Mouse (Mus musculus) hematopoietic stem cell, adult 5-6 weeks (primary cell): ENCODE data around the gene Ermap. TPM values are rescaled to one million over a fixed set of nuclear protein-coding genes. Genes with fewer than 3 reads are reported as not detected.
A peak's percentile ranks its signal among the peaks of the same experiment; 100 is the strongest.

Experiments
- ATAC-seq, 2 experiments: fragments of 125-278 bp in 1 of 2; replicated peaks in 1 of 2; 2 replicates each; pipeline ENCODE4 v1.8.0; 2016 to 2017; ENCODE audit warnings: inconsistent platforms in 2 of 2, mild to moderate bottlenecking in 2 of 2, moderate number of reproducible peaks in 2 of 2, low read depth in 1 of 2, moderate TSS enrichment in 1 of 2; ENCODE audit not compliant: low FRiP score in 2 of 2, poor library complexity in 2 of 2, severe bottlenecking in 2 of 2, insufficient read depth in 1 of 2, low TSS enrichment in 1 of 2
- total RNA-seq: library from RNA; stranded (forward); fragments of 172-1452, 232-1000 nt; gene quantifications from 2 replicates; pipeline ENCODE4 v1.2.3, GENCODE M21; 2017

Gene Ermap
- total RNA-seq, 1 experiment from 2014 or later, result 38.1 TPM

DNA sequence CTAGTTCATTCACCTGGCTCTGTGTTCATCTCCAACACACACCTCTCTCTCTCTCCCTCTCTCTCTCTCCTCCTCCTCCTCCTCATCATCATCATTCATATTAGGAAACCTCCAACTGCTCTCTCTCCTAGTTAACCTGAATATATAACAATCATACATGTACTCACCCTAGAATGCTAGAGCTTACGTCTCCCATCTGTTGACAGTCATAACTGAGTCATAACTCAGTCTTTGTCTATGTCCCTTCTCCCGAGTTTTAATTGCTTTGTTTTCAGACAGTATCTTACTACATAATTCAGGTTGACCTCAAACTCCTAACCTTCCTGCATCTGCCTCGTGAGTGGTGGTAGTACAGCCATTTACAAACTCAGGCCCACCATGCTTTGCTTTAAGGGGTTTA lies 1.5 kb upstream of the Ermap start:
- no peak for ATAC-seq

DNA sequence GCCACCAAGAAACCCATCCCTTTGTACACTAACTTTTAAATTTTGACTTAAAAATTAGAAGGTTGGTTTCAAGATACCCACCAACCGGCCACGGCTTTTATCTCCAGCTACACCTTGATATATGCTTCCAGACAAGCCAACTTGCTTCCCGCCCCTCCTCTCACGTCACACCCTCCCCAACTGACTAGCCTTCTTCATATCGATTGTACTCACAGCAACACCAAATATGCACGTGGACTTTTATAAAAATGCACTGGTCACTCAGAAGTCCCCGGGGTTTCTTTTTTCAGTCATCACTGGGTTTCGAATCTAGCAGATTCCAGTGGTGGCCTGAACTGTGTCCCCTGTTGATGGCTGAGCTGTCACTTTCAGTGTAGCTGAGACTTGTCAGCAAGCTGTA lies 807 bp upstream of the Ermap start:
- no peak for ATAC-seq

DNA sequence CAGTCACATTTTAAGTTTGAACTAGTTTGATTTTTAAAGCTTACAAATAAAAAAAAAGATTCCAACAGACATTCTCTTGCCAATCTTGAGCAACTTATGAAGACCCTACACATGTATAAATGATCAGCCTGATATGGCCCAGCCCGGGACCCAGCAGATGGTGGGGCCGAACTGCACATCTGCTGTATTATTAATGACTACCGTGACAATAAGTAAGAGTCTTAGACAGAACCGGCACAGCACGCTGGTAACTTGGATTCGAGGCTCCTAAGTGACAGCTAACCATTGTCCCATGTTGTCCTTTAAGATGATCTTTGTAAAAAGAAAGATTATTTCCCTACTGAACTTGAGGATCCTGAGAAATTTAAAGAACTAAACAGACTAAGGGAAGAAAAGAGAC lies 419 bp downstream of the Ermap start:
- no peak for ATAC-seq

DNA sequence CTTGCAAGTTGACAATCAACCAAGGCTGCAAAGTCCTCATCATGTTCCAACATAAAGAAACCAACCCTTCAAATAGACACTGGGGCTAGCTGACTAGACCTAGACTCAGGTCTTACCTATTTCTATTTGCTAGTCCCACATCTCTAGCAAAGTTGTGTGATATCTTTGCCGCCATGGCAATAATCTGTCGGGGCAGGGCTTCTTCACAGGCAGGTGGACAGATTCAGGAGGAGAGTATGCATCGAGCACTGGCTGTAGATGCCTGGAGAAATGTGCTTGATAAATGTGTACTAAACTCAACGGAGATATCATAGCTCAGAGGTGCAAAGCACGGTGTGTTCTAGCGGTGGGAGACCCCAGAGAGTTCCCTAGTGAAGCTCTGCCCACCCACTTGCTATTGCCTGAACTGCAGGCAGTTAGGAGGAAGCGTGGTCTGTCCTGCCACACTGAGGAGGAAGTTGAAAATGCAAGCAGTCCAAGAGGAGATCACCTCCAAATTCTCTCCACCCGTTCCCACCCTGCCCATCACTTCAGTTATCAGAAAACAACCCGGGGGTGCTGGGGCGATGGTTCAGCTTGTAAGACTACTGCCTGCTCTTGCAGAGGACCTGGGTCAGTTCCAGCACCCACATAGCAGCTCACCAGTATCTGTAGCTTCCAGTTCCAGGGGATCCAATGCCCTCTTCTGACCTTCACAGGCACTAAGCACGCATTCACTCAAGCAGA lies 1.6 kb downstream of the Ermap start:
- peak; percentile 57 to 61; a peak in 3 of 4 replicates for ATAC-seq

DNA sequence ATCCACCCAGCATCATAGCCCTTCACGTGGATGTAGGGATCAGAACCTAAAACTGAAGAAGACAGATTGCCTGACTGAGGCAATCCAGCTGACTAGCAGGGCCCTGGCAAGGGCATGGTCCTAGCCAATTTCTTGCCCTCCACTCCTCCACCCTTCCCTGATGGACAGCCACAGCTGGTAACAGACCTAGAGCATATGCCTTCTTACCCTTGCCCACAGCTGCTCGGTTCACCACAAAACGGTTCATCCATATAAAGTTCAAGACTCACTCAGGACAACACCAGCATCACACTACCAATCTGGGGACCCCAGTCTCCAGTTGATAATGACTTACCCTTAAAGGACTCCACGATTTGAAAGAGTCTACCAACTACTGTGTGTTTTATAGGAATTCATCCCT lies 4.0 kb downstream of the Ermap start:
- no peak for ATAC-seq

DNA sequence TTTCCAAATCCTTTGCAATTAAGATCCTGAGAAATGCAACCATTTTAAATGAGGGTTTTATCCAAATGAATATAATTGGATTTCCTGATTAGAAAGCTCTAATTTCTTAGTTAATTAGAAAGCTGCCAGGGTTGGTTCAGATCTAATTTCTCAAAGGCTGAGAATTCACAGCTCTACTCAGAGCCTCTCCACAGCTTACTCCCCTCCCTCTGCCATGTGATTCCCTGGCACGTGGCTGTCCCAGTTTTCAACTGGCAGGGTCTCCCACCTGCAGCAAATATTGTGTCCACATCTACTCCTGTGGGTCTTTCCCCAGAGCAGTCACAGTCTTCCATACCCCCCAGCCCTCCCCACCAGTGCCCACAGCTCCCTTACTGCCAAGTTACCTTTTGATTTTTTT lies 6.3 kb downstream of the Ermap start:
- no peak for ATAC-seq

DNA sequence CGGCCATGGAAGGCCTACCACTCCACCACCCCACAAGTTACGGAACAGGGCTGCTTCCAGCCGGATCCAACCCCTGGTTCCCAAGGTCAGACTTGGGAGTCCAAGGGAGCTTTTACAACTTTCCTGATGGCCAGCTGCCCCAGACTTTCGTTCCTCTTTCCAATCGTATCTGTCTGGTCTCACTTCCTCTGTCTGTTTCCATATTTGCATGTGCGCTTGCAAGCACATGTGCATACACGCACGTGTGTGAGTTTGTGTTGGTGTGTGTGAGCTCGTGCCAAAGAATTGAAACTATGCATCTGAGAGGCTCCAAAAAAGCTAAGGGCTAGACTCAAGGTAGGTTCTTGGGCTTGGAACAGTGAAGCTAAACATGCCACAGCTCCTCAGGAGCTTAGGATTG lies 8.4 kb downstream of the Ermap start:
- ATAC-seq, result peak in 1 of 2 experiments; percentile 29; a peak in 1 of 4 replicates

DNA sequence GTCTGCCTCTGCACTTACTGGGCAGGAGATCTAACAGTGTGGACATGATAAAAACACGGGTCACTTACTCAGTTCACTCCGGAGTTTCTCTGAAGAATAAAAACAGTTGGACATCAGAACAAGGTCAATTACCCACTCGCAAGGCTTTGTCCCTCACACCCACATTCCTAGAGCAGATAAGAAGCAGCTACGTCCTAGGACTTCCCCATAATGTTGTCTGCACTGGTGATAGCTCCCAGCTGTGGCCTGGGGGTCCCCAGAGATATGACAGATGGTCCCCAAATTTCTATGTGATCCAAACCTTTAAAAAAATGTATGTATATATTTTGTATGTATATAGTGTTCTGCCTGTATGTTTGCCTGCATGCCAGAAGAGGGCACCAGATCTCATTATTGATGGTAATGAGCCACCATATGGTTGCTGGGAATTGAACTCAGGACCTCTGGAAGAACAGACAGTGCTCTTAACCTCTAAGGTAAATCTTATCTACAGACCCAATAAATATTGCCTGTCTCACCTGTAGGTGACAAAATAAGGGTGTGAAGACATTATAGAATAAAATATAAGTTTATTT lies 9.6 kb downstream of the Ermap start:
- no peak for ATAC-seq

DNA sequence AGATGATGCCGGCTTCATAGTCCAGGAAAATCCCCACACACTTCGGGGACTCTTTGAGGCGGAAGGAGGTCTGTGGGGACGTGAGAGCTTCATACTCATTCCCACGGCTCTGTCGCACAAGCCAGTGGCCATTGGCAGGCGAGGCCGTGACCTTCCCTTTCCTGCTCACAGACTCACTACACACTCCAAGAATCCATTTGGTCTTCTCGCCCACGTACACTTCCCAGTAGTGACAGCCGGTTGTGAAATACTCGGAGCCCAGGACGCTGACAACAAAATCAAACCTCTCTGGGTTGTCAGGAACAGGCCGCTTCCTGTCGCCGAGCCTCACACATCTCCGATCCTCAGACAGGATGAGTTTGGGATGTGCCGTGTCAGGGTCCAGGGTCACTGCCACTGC lies 11.5 kb downstream of the Ermap start:
- ATAC-seq, result no peak

DNA sequence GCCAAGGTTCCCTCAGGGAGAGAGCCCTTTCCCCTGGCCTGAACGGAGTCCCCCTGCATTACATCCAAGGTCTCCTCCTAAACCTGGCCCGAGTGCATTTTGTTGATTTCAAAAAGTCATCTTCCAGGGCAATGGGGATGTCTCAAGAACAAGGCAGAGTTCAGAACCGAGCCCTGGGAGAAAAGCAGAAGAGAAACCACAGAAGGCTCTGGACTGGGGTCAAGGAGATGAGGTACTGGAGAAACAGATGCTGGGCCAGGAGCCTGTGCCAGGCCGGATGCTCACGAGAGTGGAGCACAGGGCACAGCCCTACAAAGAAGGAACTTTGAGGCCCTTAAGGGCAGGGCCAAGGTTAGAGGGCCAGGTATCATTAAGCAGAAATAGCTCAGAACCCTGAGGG lies 12.1 kb downstream of the Ermap start:
- ATAC-seq, result no peak

DNA sequence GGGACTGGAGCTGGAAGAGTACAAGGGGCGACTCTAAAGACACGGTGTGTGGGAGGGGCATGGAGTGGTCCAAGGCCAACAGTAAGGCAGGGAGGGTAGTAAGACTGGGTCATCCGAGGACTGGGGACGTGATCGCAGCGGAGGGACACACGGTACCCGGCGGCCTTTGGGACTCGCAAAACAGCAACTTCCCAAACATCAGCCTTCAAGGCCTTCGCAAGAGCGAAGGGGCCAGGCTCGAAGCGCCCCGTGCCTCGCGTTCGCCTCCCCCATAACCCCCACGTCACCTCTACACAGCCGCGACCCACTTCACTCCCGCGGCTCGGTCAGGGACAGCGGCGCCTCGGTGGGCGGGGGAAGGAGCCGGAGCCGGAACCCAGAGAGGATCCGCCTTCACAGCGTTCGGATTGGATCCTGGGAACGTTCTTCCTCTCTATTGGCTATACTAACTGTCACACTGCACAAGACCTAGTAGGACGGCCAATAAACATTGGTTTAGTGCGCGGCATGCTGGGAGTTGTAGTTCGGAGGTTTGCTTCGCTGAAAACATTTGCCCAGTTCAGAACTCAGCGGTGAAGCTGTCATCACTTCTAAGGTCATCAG lies 15.9 kb downstream of the Ermap start, which contains the start of gene Zfp691:
Zfp691 (minus strand) TSS at position 345 of the 603 bp plus-strand sequence.
- ATAC-seq, result peak; percentile 99

DNA sequence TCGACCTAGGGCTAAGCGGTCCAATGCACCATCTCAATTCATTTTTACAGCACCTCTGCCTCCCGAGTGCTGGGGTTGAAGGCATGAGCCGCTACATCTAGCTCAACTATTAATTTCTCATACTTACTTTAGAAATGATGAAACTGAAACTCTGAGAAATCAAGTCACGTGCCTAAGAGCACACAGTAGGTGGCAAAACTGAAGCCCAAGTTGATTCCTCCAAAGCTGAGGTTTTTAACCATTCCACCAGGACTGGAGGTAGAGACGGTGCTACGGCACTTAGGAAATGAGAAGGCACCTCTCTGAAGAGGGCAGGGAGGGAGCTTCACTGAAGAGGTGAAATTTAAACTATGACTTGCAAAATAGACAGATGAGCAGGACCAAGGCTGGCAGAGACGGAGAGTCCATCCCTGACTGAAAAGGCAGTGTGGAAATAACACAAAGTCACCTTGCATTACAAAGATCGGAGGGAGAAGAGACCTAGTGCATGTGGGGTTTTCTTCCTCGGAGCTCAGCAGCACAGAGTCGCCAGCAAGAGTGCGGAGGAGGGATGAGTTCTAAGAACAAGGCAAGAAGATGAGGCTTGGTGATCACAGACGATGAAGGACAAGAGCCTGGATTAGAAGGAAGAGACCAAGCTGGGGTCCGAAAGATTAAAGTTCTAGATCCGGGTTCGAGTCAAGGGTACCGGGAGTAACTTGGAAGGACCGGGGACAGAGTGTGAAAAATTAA lies 16.7 kb downstream of the Ermap start:
- ATAC-seq, result no peak; a peak in 1 of 4 replicates

DNA sequence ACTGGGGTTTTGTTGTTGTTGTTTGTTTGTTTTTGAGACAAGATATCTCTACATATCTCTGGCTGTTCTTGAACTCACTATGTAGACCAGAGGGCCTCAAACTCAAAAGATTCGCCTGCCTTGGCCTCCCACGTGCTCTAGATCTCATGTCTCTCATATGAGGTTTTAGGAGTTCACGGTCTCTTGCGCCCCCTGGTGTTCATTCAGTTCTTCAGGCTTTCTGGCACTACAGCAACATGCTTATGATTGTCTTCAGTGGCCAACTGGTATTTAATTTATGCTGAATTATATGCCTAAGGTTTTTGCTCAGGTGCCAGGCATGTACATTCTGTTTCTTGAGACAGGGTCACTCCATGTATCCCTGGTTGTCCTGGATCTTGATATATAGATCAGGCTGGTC lies 22.1 kb downstream of the Ermap start:
- ATAC-seq, result peak; percentile 76 to 79

DNA sequence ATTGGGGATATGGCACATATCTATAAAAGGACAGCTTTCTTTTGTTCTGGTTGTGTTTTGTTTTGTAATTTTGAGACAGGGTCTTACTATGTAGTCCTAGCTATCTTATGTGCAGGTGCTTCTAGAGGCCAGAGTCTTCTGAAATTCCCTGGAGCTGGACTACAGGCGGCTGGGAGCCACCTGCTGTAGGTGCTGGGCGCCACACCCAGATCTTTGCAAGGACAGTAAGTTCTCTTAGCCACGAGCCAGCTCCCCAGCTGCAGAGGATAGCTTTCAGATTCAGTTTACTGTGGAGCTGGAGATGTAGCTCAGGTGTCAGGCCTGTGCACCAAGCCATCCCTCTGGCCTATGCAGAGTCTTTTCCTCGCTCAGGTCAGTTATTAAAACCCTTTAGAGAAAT lies 22.7 kb downstream of the Ermap start:
- ATAC-seq, result no peak

DNA sequence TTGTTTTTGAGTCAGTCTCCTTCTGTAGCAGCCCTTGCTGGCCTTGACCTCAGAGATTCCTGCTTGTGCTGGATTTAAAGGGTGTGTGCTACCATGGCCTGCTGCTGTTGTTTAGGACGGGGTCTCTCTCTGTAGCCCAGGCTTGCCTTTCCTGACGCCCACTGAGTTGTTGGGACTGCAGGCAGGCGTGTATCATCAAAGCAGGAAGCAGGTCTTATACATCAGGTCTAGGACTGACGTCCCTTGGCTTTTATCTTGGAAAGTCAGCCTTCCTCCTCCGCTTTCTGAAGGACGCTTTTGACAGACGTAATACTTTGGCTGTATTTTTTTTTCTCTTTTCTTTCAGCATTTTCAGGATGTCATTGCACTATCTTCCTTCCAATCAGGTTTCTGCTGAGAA lies 23.9 kb downstream of the Ermap start:
- no peak for ATAC-seq

DNA sequence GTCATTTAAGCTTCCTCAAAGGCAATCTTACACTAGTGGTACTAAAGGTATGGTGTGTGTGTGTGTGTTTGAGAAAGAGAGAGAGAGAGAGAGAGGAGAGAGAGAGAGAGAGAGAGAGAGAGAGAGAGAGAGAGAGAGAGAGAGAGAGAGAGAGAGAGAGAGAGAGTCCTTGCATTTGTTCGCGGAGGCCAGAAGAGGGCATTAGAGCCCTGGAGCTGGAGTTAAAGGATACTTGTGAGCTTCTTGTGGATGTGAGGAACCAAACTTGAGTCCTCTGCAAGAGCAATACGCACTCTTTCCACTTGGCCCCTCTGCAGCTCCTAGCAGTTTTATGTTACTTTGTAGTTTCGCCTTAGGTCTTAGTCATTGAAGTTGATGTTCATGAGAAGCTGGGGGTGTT lies 26.8 kb downstream of the Ermap start:
- ATAC-seq, result no peak

DNA sequence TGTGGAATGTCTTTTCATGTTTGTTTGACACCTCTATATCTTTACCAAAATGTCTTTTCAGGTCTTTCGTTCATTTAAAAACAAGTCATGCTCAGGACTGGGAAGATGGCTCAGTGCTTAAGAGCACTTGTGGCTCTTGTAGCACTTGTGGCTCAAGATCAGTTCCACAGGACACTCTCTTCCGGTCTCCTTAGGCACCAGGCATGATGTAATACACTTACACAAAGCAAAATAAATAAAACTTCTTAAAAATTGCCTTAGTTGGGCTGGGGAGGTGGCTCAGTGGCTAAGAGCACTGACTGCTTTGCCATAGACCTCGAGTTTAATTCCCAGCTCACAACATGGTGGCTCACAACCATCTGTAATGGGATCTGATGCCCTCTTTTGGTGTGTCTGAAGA lies 28.5 kb downstream of the Ermap start:
- ATAC-seq, result no peak

DNA sequence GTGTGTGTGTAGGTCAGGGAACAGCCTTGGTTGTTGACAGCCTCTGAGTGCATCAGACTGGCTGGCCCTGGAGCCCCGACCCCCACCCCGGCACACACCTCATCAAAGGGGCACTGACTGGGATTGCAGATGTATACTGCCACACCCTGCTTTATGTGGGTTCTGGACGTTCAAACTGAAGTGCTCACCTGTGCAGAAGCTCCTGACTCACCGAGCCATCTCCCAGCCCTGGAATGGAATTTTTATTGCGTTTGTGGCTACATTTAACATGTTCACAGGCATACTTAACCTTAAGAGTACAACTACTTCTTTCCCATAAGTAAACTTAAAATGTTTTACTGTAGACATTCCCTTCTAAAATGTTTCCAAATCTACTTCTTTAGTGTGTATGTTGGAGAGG lies 31.9 kb downstream of the Ermap start:
- ATAC-seq, result no peak
